Mouse (Mus musculus): ENCODE results near the gene Rtn4r.
"Not testable (repeated sequence)": the region's sequence is repeated elsewhere in the genome, so short reads cannot be mapped to it uniquely, and the experiment has no call there.

Gene Rtn4r

DNA sequence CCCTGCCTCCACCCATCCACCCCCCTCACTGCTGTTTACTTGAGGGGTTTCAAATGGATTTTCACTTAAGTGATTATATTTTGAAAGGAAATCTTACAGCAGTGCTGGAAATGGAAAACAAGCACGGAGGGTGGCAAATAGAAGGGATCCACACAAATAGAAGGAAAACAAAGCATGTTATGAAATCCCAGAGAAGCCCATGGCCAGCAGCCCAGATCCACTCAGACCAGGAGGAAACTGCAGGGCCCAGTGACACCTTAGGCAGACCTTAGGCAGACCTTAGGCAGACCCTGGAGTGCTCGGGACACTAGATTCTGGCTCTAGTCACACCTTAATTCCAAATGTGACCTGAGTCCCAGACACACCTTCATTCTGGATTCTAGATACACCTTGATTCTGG is 63.6 kb downstream of the Rtn4r start:
- no peak for DNase-seq (ENCODE audit: low spot score in 2 of 2)

- peak; percentile 68 for DNase-seq (ENCODE audit: low spot score in 2 of 2)
Measured at GRCm38 (mm10) chr16:18194208-18194985, 67.0 kb downstream of the Rtn4r start.

- peak; percentile 78 to 82 for DNase-seq (ENCODE audit: low spot score in 2 of 2)
Measured at GRCm38 (mm10) chr16:18195068-18195467, 67.6 kb downstream of the Rtn4r start.

- DNase-seq (ENCODE audit: low spot score in 2 of 2), result not testable (repeated sequence)
Measured at GRCm38 (mm10) chr16:18195561-18195960, 68.1 kb downstream of the Rtn4r start.

- no peak for DNase-seq (ENCODE audit: low spot score in 2 of 2)
Measured at GRCm38 (mm10) chr16:18197881-18198280, 70.4 kb downstream of the Rtn4r start.

DNA sequence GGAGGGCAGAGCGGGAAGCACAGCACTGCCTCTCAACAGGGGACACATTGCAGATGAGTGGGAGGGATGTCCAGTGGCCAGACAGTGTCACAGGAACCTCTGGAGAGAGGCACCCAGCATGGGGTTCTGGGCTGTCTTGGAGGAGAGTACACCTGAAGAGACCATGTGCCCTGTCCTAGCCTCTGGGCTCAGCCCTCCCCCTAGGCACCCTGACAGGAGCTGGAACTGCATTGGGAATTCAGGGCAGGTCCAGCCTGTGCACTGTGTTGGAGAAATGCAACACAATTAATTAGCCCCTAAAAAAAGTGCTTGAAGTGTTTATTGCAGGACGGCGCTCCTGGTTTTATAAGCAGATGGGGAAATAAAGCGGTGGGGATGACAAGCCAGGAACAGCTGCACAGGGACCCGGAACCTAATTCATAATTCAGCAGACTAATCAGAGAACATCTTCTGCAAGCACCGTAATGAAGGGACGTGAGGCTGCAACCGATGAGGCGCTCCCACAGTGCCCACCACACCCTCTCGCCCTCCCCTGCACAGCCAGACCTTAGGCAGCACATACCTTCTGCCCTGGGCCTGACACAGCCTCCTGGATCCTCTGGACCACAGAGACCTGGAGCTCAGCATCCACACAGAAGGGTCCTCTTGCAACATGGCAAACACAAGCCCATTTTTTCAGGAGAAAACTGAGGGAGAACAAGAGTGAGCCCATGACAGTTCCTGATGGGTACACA is 71.1 kb downstream of the Rtn4r start:
- no peak for DNase-seq (ENCODE audit: low spot score in 2 of 2)

DNA sequence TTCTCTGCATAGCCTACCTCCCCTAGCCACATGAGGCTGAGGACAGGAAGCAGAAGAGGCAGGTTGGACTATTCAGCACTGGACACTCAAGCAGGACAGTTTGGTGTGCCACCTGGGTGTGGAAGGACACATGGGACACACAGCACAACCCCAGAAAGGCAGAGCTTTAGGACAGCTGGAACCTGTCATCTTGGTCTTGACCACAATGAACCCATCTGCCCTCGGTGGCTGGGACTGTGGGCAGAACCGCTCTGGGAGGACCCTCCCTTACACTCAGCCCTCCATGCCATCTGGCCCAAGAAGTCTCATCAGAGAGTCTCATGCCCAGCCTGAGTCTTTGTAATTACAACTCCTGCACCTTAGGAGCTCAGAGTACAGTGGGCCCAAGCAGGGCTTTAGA is 72.6 kb downstream of the Rtn4r start:
- DNase-seq (ENCODE audit: low spot score in 2 of 2), result no peak

GRCm38 (mm10) chr16:18201620-18202019 is 74.2 kb downstream of the Rtn4r start:
- DNase-seq (ENCODE audit: low spot score in 2 of 2), result peak in 1 of 2 experiments; percentile 19

All from right cerebral cortex, postnatal 10 days (tissue).